Mouse (Mus musculus) CH12.LX (cell line): ENCODE results near the gene Slc35e1. TPM values are rescaled to one million over a fixed set of nuclear protein-coding genes. Genes with fewer than 3 reads are reported as not detected.

ENCODE experiments used
- DNase-seq: peaks from one replicate; pipeline ENCODE4 v3.0.0-alpha.2; 2013; ENCODE audit errors: extremely low read depth
- H3K27ac ChIP-seq: 2 replicates; pipeline ENCODE4 v1.5.1; 2012; ENCODE audit warnings: low read depth, mild to moderate bottlenecking, control low read depth, moderate library complexity; ENCODE audit not compliant: insufficient read depth
- H3K27me3 ChIP-seq: replicated peaks from 2 replicates; pipeline ENCODE3; 2012; ENCODE audit warnings: inconsistent platforms
- H3K36me3 ChIP-seq, 2 experiments: replicated peaks in 1 of 2; 2 replicates each; pipeline versions ENCODE3 to v1.6.1; 2012; ENCODE audit warnings: inconsistent platforms in 1 of 2, low read length in 1 of 2, mild to moderate bottlenecking in 1 of 2, mixed read lengths in 1 of 2, moderate library complexity in 1 of 2; ENCODE audit not compliant: control insufficient read depth in 1 of 2, insufficient read depth in 1 of 2
- H3K4me1 ChIP-seq, 2 experiments: 2 replicates each; pipeline ENCODE4 v1.6.1; 2012; ENCODE audit warnings: inconsistent platforms in 1 of 2, moderate library complexity in 1 of 2; ENCODE audit not compliant: insufficient read depth in 2 of 2, control insufficient read depth in 1 of 2
- H3K4me2 ChIP-seq: 2 replicates; pipeline ENCODE4 v1.6.1; 2012; ENCODE audit warnings: low read depth, mild to moderate bottlenecking, control low read depth; ENCODE audit not compliant: poor library complexity, insufficient read depth, severe bottlenecking
- H3K4me3 ChIP-seq, 3 experiments: fragments of 150-350 bp in 1 of 3; sonication (generic) in 1 of 3; replicated peaks in 1 of 3; 2 replicates each; pipeline versions ENCODE3 to v1.5.1; 2011 to 2012; ENCODE audit warnings: low read depth in 2 of 3, low read length in 2 of 3, mild to moderate bottlenecking in 2 of 3, moderate library complexity in 2 of 3, control low read depth in 1 of 3, improper control_type of control experiment in 1 of 3, inconsistent platforms in 1 of 3, mixed read lengths in 1 of 3; ENCODE audit not compliant: poor library complexity in 1 of 3
- H3K79me2 ChIP-seq: replicated peaks from 2 replicates; pipeline ENCODE4 v1.6.1; 2012; ENCODE audit warnings: mild to moderate bottlenecking, moderate library complexity; ENCODE audit not compliant: control insufficient read depth, poor library complexity, insufficient read depth, severe bottlenecking; ENCODE audit errors: extremely low read depth
- H3K9ac ChIP-seq: 2 replicates; pipeline ENCODE4 v1.6.1; 2012; ENCODE audit warnings: low read depth, mild to moderate bottlenecking, control low read depth, moderate library complexity; ENCODE audit not compliant: insufficient read depth
- H3K9me3 ChIP-seq: replicated peaks from 2 replicates; pipeline ENCODE3; 2012; ENCODE audit warnings: low read length, inconsistent platforms, mixed read lengths
- BHLHE40 ChIP-seq: IDR thresholded peaks from 2 replicates; pipeline ENCODE4 v1.6.1; 2011; ENCODE audit warnings: mild to moderate bottlenecking, low read depth, low read length, improper control_type of control experiment
- CTCF ChIP-seq, 2 experiments: IDR thresholded peaks in 1 of 2; conservative IDR thresholded peaks in 1 of 2; 2 replicates each; pipeline ENCODE4 v1.5.1; 2011 to 2012; ENCODE audit warnings: low read depth in 2 of 2, low read length in 2 of 2, improper control_type of control experiment in 1 of 2, inconsistent platforms in 1 of 2, mild to moderate bottlenecking in 1 of 2, moderate library complexity in 1 of 2
- E2F4 ChIP-seq: IDR thresholded peaks from 2 replicates; pipeline ENCODE4 v1.6.1; 2011; ENCODE audit warnings: low read depth, low read length, improper control_type of control experiment; ENCODE audit not compliant: insufficient replicate concordance
- EP300 ChIP-seq: IDR thresholded peaks from 2 replicates; pipeline ENCODE4 v1.6.1; 2011; ENCODE audit warnings: low read length, improper control_type of control experiment
- ETS1 ChIP-seq: conservative IDR thresholded peaks from 2 replicates; pipeline ENCODE4 v1.6.1; 2012; ENCODE audit warnings: low read depth, mild to moderate bottlenecking, inconsistent platforms, low read length, improper control_type of control experiment, moderate library complexity
- IRF4 ChIP-seq: IDR thresholded peaks from 2 replicates; pipeline ENCODE4 v1.6.1; 2014; ENCODE audit warnings: low read depth, mild to moderate bottlenecking, inconsistent platforms, low read length, improper control_type of control experiment
- KAT2A ChIP-seq: IDR thresholded peaks from 2 replicates; pipeline ENCODE4 v1.6.1; 2012; ENCODE audit warnings: low read length, improper control_type of control experiment, inconsistent platforms; ENCODE audit not compliant: insufficient replicate concordance
- MAX ChIP-seq: IDR thresholded peaks from 2 replicates; pipeline ENCODE4 v1.6.1; 2011; ENCODE audit warnings: low read length, improper control_type of control experiment
- MAZ ChIP-seq: IDR thresholded peaks from 2 replicates; pipeline ENCODE4 v1.6.1; 2012; ENCODE audit warnings: low read depth, mild to moderate bottlenecking, inconsistent platforms, low read length, improper control_type of control experiment, moderate library complexity
- PAX5 ChIP-seq: IDR thresholded peaks from 2 replicates; pipeline ENCODE4 v1.6.1; 2012; ENCODE audit warnings: low read length, inconsistent platforms, mixed read lengths
- POLR2A ChIP-seq: IDR thresholded peaks from 2 replicates; pipeline ENCODE4 v1.6.1; 2011; ENCODE audit warnings: low read depth, mild to moderate bottlenecking, improper control_type of control experiment, low read length
- POLR2AphosphoS2 ChIP-seq: IDR thresholded peaks from 2 replicates; pipeline ENCODE4 v1.6.1; 2011; ENCODE audit warnings: low read depth, low read length, improper control_type of control experiment
- SIN3A ChIP-seq: IDR thresholded peaks from 2 replicates; pipeline ENCODE4 v1.6.1; 2012; ENCODE audit warnings: low read length, improper control_type of control experiment, inconsistent platforms
- SMC3 ChIP-seq: IDR thresholded peaks from 2 replicates; pipeline ENCODE4 v1.6.1; 2011; ENCODE audit warnings: low read depth, low read length, improper control_type of control experiment
- TBP ChIP-seq: conservative IDR thresholded peaks from 2 replicates; pipeline ENCODE4 v1.6.1; 2011; ENCODE audit warnings: low read depth, low read length, improper control_type of control experiment
- TCF12 ChIP-seq: IDR thresholded peaks from 2 replicates; pipeline ENCODE4 v1.6.1; 2014; ENCODE audit warnings: low read depth, mild to moderate bottlenecking, inconsistent platforms, low read length, improper control_type of control experiment
- ZC3H11A ChIP-seq: IDR thresholded peaks from 2 replicates; pipeline ENCODE4 v1.6.1; 2012; ENCODE audit warnings: low read depth, mild to moderate bottlenecking, inconsistent platforms, low read length, improper control_type of control experiment
- dilution Hi-C: fragments of 300-500 bp; cut with MboI; formaldehyde crosslinking; loops from 2 replicates; pipeline ENCODE4 v1.14.3; 2020; ENCODE audit warnings: low sequenced_read_pairs; ENCODE audit not compliant: extremely low pct_unique_long_range_greater_than_20kb, extremely low pct_ligation_motif_present
- in situ Hi-C: fragments of 300-500 bp; cut with MboI; formaldehyde crosslinking; loops from 3 replicates; pipeline ENCODE4 v1.14.3; 2019; ENCODE audit warnings: low sequenced_read_pairs, low pct_ligation_motif_present, low pct_unique_long_range_greater_than_20kb, mixed read lengths
- polyA plus RNA-seq: library from polyadenylated mRNA; unstranded; fragments of >175 nt; gene quantifications from 2 replicates; pipeline ENCODE4 v1.2.1, GENCODE M21; 2012; ENCODE audit warnings: low read depth; ENCODE audit not compliant: insufficient read length
- total RNA-seq, 2 experiments: library from RNA; depleted of rRNA; stranded (reverse); fragments of 300-350 nt in 1 of 2; fragments of >200 nt in 1 of 2; gene quantifications; 2 replicates each; pipeline ENCODE4 v1.2.3; 2012 to 2014

Gene Slc35e1
- total and polyA plus RNA-seq, 3 experiments: 19.8 to 28.7 (median 27.2) TPM

DNA sequence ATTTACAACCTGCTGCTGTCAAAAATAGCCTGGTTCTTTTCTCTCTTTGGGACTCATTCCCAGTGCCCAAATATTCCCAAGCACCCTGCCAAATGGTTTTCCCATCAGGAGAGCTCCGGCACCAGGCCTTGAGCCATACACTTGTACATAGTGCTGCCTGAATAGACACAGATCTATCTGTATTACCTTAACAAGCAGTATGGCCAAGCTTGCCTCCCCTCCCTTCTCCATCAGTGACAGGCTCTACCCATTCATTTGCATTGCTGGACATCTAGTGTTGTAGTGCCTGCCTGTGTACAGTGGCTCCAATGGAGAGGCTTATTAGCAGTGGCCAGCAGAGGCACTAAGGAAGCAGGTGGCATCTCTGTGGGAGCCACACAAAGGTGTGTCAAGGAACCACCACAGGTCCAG is 8.1 kb upstream of the Slc35e1 start:
- no peak for DNase-seq
- TF ChIP-seq TBP (no peak), SIN3A (no peak), IRF4 (no peak), SMC3 (no peak), MAZ (no peak), KAT2A (no peak)
- H3K36me3 ChIP-seq: peaks cover 28 to 95% of the 10 kb centered on the region in 2 experiments
- H3K27me3 ChIP-seq: no peaks in the 10 kb centered on the region
- in situ Hi-C loops (no loop called here), dilution Hi-C loops (no loop called here)
- no peak overlapping the region for H3K4me2 ChIP-seq
- H3K9ac ChIP-seq: no peak overlapping the region
- H3K9me3 ChIP-seq: no peaks in the 10 kb centered on the region
- peaks cover 0 to 27% of the 10 kb centered on the region in 2 experiments; a peak in 2 of 4 replicates for H3K4me1 ChIP-seq
- peaks cover 26% of the 10 kb centered on the region for H3K79me2 ChIP-seq
- H3K4me3 ChIP-seq: no peak overlapping the region
- H3K27ac ChIP-seq: no peak overlapping the region

DNA sequence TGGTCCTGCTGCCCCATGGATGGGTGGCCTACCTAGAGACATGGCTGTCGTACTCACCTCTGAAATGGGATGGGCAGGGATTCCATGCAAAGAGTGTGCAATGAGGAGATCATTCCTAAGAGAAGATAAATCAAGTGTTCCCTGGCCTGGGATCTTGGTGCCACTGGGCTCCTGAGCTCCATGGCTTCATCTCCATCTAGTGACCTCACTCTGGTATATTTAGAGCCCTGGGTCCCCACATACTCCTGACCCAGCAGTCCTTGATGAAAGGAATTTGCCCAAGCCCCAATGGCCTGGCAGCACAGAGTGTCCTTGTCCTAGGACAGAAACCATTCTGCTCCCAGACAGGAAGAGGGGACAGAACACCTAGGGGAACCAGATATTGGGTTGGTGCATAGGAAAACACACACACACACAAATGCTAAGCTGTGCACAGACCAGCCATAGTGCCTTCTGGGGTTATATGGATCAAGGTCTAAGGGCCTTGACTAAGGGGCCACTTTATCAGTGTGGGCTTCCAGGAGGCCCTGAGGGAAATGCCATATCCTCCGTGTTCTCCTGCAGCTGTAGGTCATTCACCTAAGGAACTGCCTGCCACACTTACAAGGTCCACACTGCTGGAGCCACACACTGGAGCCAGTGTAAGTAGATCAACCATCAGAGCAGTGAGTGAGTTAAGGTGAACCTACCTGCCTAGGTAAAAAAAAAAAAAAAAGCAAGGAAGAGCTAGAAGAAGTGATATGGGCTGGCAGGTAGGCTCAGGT is 7.3 kb upstream of the Slc35e1 start:
- Histone ChIP-seq H3K4me2 (no peak overlapping the region), H3K27ac (no peak overlapping the region), H3K4me3 (no peak overlapping the region)
- DNase-seq: no peak
- TF ChIP-seq CTCF (conservative IDR thresholded peaks at IDR 0.05 in 1 of 2, IDR thresholded peaks at IDR 0.05 in 1 of 2; ENCODE audit: low read depth in 2 of 2, low read length in 2 of 2) (no peak), E2F4 (no peak), MAZ (no peak), TCF12 (no peak), BHLHE40 (no peak), POLR2AphosphoS2 (no peak), ZC3H11A (no peak), MAX (no peak), POLR2A (no peak), PAX5 (no peak), EP300 (no peak), ETS1 (no peak)
- TF ChIP-seq, all 38 proteins: peak for 0
- Histone ChIP-seq H3K9me3 (no peaks in the 10 kb centered on the region), H3K9ac (no peak overlapping the region), H3K79me2 (peaks cover 26% of the 10 kb centered on the region), H3K27me3 (no peaks in the 10 kb centered on the region), H3K4me1 (peaks cover 0 to 29% of the 10 kb centered on the region in 2 experiments; a peak in 2 of 4 replicates), H3K36me3 (peaks cover 35 to 99% of the 10 kb centered on the region in 2 experiments)
- dilution Hi-C loops: no loop called here
- in situ Hi-C loops: no loop called here
